Mouse (Mus musculus) hindbrain, embryonic 11.5 days (tissue): ENCODE measurements at regions not wholly inside any gene's neighbourhood (a gene's known extent, or its start where the extent isn't known, plus 50 kb on each side); places are given as distances from the start of the nearest gene placed in this dataset.
"Not testable (repeated sequence)": the region's sequence is repeated elsewhere in the genome, so short reads cannot be mapped to it uniquely, and the experiment has no call there.

ENCODE experiments used
- ATAC-seq: fragments of 200-750 bp; cut with Nextera tagmentation; 2 replicates; pipeline ENCODE4 v1.8.0; 2017; ENCODE audit warnings: mild to moderate bottlenecking, moderate TSS enrichment, moderate library complexity; ENCODE audit not compliant: low FRiP score
- DNase-seq: peaks from one replicate; pipeline ENCODE4 v3.0.0-alpha.2; 2015; ENCODE audit warnings: low spot score
- H3K27ac ChIP-seq: fragments of 300-500 bp; sonication (generic); 2 replicates; pipeline ENCODE4 v1.5.1; 2014; ENCODE audit warnings: mild to moderate bottlenecking, low read depth, low read length
- H3K27me3 ChIP-seq: fragments of 300-500 bp; sonication (generic); 2 replicates; pipeline ENCODE4 v1.6.1; 2014; ENCODE audit warnings: mild to moderate bottlenecking, low read length, moderate library complexity, mixed read lengths; ENCODE audit not compliant: control insufficient read depth, insufficient read depth
- H3K36me3 ChIP-seq: fragments of 300-500 bp; sonication (generic); 2 replicates; pipeline ENCODE4 v1.6.1; 2014; ENCODE audit warnings: mild to moderate bottlenecking, low read length, moderate library complexity, mixed read lengths; ENCODE audit not compliant: control insufficient read depth, insufficient read depth
- H3K4me1 ChIP-seq: fragments of 300-500 bp; sonication (generic); replicated peaks from 2 replicates; pipeline ENCODE4 v1.6.1; 2014; ENCODE audit warnings: low read length, mixed read lengths; ENCODE audit not compliant: control insufficient read depth, insufficient read depth
- H3K4me2 ChIP-seq: fragments of 300-500 bp; sonication (generic); replicated peaks from 2 replicates; pipeline ENCODE4 v1.6.1; 2014; ENCODE audit warnings: mild to moderate bottlenecking, low read depth, low read length
- H3K4me3 ChIP-seq: fragments of 300-500 bp; sonication (generic); 2 replicates; pipeline ENCODE4 v1.5.1; 2014; ENCODE audit warnings: low read depth, low read length
- H3K9ac ChIP-seq: fragments of 300-500 bp; sonication (generic); 2 replicates; pipeline ENCODE4 v1.6.1; 2014; ENCODE audit warnings: low read depth, low read length
- H3K9me3 ChIP-seq: fragments of 300-500 bp; sonication (generic); 2 replicates; pipeline ENCODE4 v1.6.1; 2016; ENCODE audit warnings: low read length; ENCODE audit not compliant: control insufficient read depth
- WGBS: fragments of 180-500 bp; shearing (Covaris S2); extraction: QIAGEN DNeasy Blood & Tissue Kit; methylation state at CpG from one replicate; pipeline ENCODE4 v1.1.7; 2014; 5-methylcytosine and 5-hydroxymethylcytosine counted together

- Histone ChIP-seq H3K27ac (no peak overlapping the region), H3K9ac (no peak overlapping the region), H3K4me2 (no peak overlapping the region), H3K4me1 (no peaks in the 10 kb centered on the region), H3K4me3 (no peak overlapping the region), H3K36me3 (no peaks in the 10 kb centered on the region), H3K27me3 (no peaks in the 10 kb centered on the region), H3K9me3 (no peaks in the 10 kb centered on the region)
- WGBS, result 35% methylated on average over 10 of the region's 10 CpGs
- DNase-seq (peak; percentile 10), ATAC-seq (no peak)
Measured at GRCm38 (mm10) chr8:15670722-15671121, 624.8 kb upstream of the BB014433 start.

- H3K27ac ChIP-seq, result no peak overlapping the region
- 83% methylated on average over 5 of the region's 5 CpGs for WGBS
Measured at GRCm38 (mm10) chr8:15670298-15670697, 624.4 kb upstream of the BB014433 start.

GRCm38 (mm10) chr8:15669515-15669914 lies 623.6 kb upstream of the BB014433 start:
- no peak overlapping the region for H3K27ac ChIP-seq

More at GRCm38 (mm10) chr8:15670298-15670697, 624.4 kb upstream of the BB014433 start:
- H3K4me2 ChIP-seq, result no peak overlapping the region
- H3K27me3 ChIP-seq, result no peaks in the 10 kb centered on the region
- H3K4me1 ChIP-seq, result no peaks in the 10 kb centered on the region
- no peak overlapping the region for H3K4me3 ChIP-seq
- DNase-seq (no peak), ATAC-seq (no peak)
- no peaks in the 10 kb centered on the region for H3K9me3 ChIP-seq
- no peaks in the 10 kb centered on the region for H3K36me3 ChIP-seq
- no peak overlapping the region for H3K9ac ChIP-seq

GRCm38 (mm10) chr8:15660602-15661001 lies 614.7 kb upstream of the BB014433 start:
- Histone ChIP-seq H3K4me1 (no peaks in the 10 kb centered on the region), H3K27ac (no peak overlapping the region), H3K27me3 (no peaks in the 10 kb centered on the region), H3K9me3 (no peaks in the 10 kb centered on the region), H3K9ac (no peak overlapping the region), H3K36me3 (no peaks in the 10 kb centered on the region), H3K4me3 (no peak overlapping the region), H3K4me2 (no peak overlapping the region)
- DNase-seq (no peak), ATAC-seq (no peak)
- WGBS, result 67% methylated on average over 1 of the region's 1 CpGs

More at GRCm38 (mm10) chr8:15669515-15669914, 623.6 kb upstream of the BB014433 start:
- no peak overlapping the region for H3K4me2 ChIP-seq
- no peaks in the 10 kb centered on the region for H3K27me3 ChIP-seq
- WGBS, result 79% methylated on average over 3 of the region's 3 CpGs
- H3K4me1 ChIP-seq, result no peaks in the 10 kb centered on the region
- no peaks in the 10 kb centered on the region for H3K36me3 ChIP-seq
- no peaks in the 10 kb centered on the region for H3K9me3 ChIP-seq
- no peak for ATAC-seq
- H3K9ac ChIP-seq, result no peak overlapping the region
- no peak for DNase-seq
- H3K4me3 ChIP-seq, result no peak overlapping the region

GRCm38 (mm10) chr8:15634769-15635366 lies 589.0 kb upstream of the BB014433 start:
- H3K9me3 ChIP-seq, result no peaks in the 10 kb centered on the region
- no peak overlapping the region for H3K4me3 ChIP-seq
- no peaks in the 10 kb centered on the region for H3K36me3 ChIP-seq
- H3K27ac ChIP-seq, result no peak overlapping the region
- H3K27me3 ChIP-seq, result no peaks in the 10 kb centered on the region
- no peak overlapping the region for H3K4me2 ChIP-seq
- ATAC-seq (no peak), DNase-seq (no peak)
- WGBS, result 92% methylated on average over 4 of the region's 4 CpGs
- H3K9ac ChIP-seq, result no peak overlapping the region
- H3K4me1 ChIP-seq, result no peaks in the 10 kb centered on the region

- ATAC-seq, result no peak
- DNase-seq, result no peak
- H3K4me3 ChIP-seq, result no peak overlapping the region
- H3K9me3 ChIP-seq, result no peaks in the 10 kb centered on the region
- H3K36me3 ChIP-seq, result no peaks in the 10 kb centered on the region
- H3K4me1 ChIP-seq, result no peaks in the 10 kb centered on the region
- no peak overlapping the region for H3K27ac ChIP-seq
- 90% methylated on average over 2 of the region's 2 CpGs for WGBS
- H3K4me2 ChIP-seq, result no peak overlapping the region
- no peak overlapping the region for H3K9ac ChIP-seq
- H3K27me3 ChIP-seq, result no peaks in the 10 kb centered on the region
Measured at GRCm38 (mm10) chr8:15628584-15628983, 582.7 kb upstream of the BB014433 start.

GRCm38 (mm10) chr8:15623602-15624392 lies 577.9 kb upstream of the BB014433 start:
- H3K4me2 ChIP-seq, H3K9me3 ChIP-seq, H3K4me3 ChIP-seq, H3K9ac ChIP-seq, H3K4me1 ChIP-seq, H3K36me3 ChIP-seq, ATAC-seq, DNase-seq, H3K27me3 ChIP-seq, H3K27ac ChIP-seq: not testable (repeated sequence)
- WGBS, result 91% methylated on average over 30 of the region's 31 CpGs

GRCm38 (mm10) chr8:15610217-15610616 lies 564.3 kb upstream of the BB014433 start:
- H3K4me3 ChIP-seq, result no peak overlapping the region
- DNase-seq (no peak), ATAC-seq (no peak)
- no peaks in the 10 kb centered on the region for H3K9me3 ChIP-seq
- H3K36me3 ChIP-seq, result no peaks in the 10 kb centered on the region
- no peak overlapping the region for H3K27ac ChIP-seq
- no peaks in the 10 kb centered on the region for H3K27me3 ChIP-seq
- 65% methylated on average over 8 of the region's 8 CpGs for WGBS
- no peak overlapping the region for H3K9ac ChIP-seq
- H3K4me2 ChIP-seq, result no peak overlapping the region
- H3K4me1 ChIP-seq, result no peaks in the 10 kb centered on the region
